Mouse (Mus musculus) liver, postnatal 0 days (tissue): ENCODE measurements around the gene Dzip1. TPM values are rescaled to one million over a fixed set of nuclear protein-coding genes. Genes with fewer than 3 reads are reported as not detected.

ENCODE experiments used
- ATAC-seq: fragments of 200-750 bp; cut with Nextera tagmentation; 2 replicates; pipeline ENCODE4 v1.8.0; 2017; ENCODE audit warnings: mild to moderate bottlenecking, moderate library complexity
- DNase-seq: peaks from one replicate; pipeline ENCODE4 v3.0.0-alpha.2; 2016
- H3K27ac ChIP-seq: fragments of 300-500 bp; sonication (generic); 2 replicates; pipeline ENCODE4 v1.5.1; 2014; ENCODE audit warnings: antibody characterized with exemption, moderate library complexity, mild to moderate bottlenecking, low read depth
- H3K27me3 ChIP-seq: fragments of 300-500 bp; sonication (generic); 2 replicates; pipeline ENCODE4 v1.6.1; 2014; ENCODE audit warnings: low read length, control low read depth, mixed read lengths; ENCODE audit not compliant: insufficient read depth
- H3K36me3 ChIP-seq: fragments of 300-500 bp; sonication (generic); replicated peaks from 2 replicates; pipeline ENCODE4 v1.6.1; 2014; ENCODE audit warnings: mild to moderate bottlenecking, control low read depth, low read length, moderate library complexity, mixed read lengths; ENCODE audit not compliant: insufficient read depth
- H3K4me1 ChIP-seq: fragments of 300-500 bp; sonication (generic); 2 replicates; pipeline ENCODE4 v1.6.1; 2014; ENCODE audit warnings: antibody characterized with exemption, mild to moderate bottlenecking, control low read depth; ENCODE audit not compliant: insufficient read depth
- H3K4me2 ChIP-seq: fragments of 300-500 bp; sonication (generic); 2 replicates; pipeline ENCODE4 v1.6.1; 2014; ENCODE audit warnings: low read depth, mild to moderate bottlenecking, low read length, moderate library complexity, mixed read lengths
- H3K4me3 ChIP-seq: fragments of 300-500 bp; sonication (generic); 2 replicates; pipeline ENCODE4 v1.5.1; 2014; ENCODE audit warnings: low read depth, low read length
- H3K9ac ChIP-seq: fragments of 300-500 bp; sonication (generic); replicated peaks from 2 replicates; pipeline ENCODE4 v1.6.1; 2014; ENCODE audit warnings: mild to moderate bottlenecking, moderate library complexity
- H3K9me3 ChIP-seq: fragments of 300-500 bp; sonication (generic); 2 replicates; pipeline ENCODE4 v1.6.1; 2016; ENCODE audit warnings: mild to moderate bottlenecking, control low read depth, low read length, mixed read lengths
- CTCF ChIP-seq: sonication (generic); IDR thresholded peaks from 2 replicates; pipeline ENCODE4 v1.5.1; 2016; ENCODE audit warnings: antibody characterized with exemption, low read depth
- EP300 ChIP-seq: IDR thresholded peaks from 2 replicates; pipeline ENCODE4 v1.6.1; 2016; ENCODE audit warnings: antibody characterized with exemption, low read depth, mild to moderate bottlenecking
- WGBS: fragments of 180-500 bp; shearing (Covaris S2); extraction: QIAGEN DNeasy Blood & Tissue Kit; methylation state at CpG from one replicate; pipeline ENCODE4 v1.1.7; 2014; ENCODE audit not compliant: insufficient replicate concordance; 5-methylcytosine and 5-hydroxymethylcytosine counted together
- polyA plus RNA-seq: library from polyadenylated mRNA; unstranded; fragments of >200 nt; fragmentation: Nextera tagmentation; extraction: Ambion mirVana; gene quantifications from 2 replicates; pipeline ENCODE4 v1.2.1, GENCODE M21; 2015

The Dzip1 gene
- polyA plus RNA-seq, 1 experiment from 2014 or later: 0.42 TPM

GRCm38 (mm10) chr14:118856563-118856962, 68.7 kb downstream of the Dzip1 start:
- TF ChIP-seq EP300 (no peak), CTCF (no peak)
- ATAC-seq (no peak), DNase-seq (no peak)
- H3K27ac ChIP-seq: no peak overlapping the region
- H3K4me1 ChIP-seq: peaks cover 10% of the 10 kb centered on the region
- 40% methylated on average over 6 of the region's 6 CpGs for WGBS
- H3K36me3 ChIP-seq: no peaks in the 10 kb centered on the region
- H3K4me2 ChIP-seq: no peak overlapping the region
- no peak overlapping the region for H3K4me3 ChIP-seq
- no peaks in the 10 kb centered on the region for H3K9me3 ChIP-seq
- peaks cover 18% of the 10 kb centered on the region for H3K27me3 ChIP-seq
- no peak overlapping the region for H3K9ac ChIP-seq

GRCm38 (mm10) chr14:118855141-118855800, 70.0 kb downstream of the Dzip1 start:
- peak; percentile 47; the same call in 1 of the 2 replicates for ATAC-seq
- 2% methylated on average over 28 of the region's 28 CpGs for WGBS
- DNase-seq: no peak
- peak overlapping the region; percentile 97 for H3K4me2 ChIP-seq
- H3K9ac ChIP-seq: peak overlapping the region; percentile 53
- H3K4me3 ChIP-seq: peak overlapping the region; percentile 57
- H3K27me3 ChIP-seq: peaks cover 18% of the 10 kb centered on the region
- H3K27ac ChIP-seq: no peak overlapping the region
- peaks cover 10% of the 10 kb centered on the region for H3K4me1 ChIP-seq
- H3K9me3 ChIP-seq: no peaks in the 10 kb centered on the region
- H3K36me3 ChIP-seq: no peaks in the 10 kb centered on the region
- TF ChIP-seq EP300 (no peak), CTCF (peak; percentile 20; the same call in 1 of the 2 replicates)

GRCm38 (mm10) chr14:118854371-118855114, 70.7 kb downstream of the Dzip1 start:
- Histone ChIP-seq H3K27me3 (peaks cover 18% of the 10 kb centered on the region), H3K27ac (no peak overlapping the region), H3K4me2 (peak overlapping the region; percentile 97), H3K9ac (peak overlapping the region; percentile 53), H3K4me1 (peaks cover 10% of the 10 kb centered on the region), H3K9me3 (no peaks in the 10 kb centered on the region), H3K36me3 (no peaks in the 10 kb centered on the region), H3K4me3 (peak overlapping the region; percentile 57)
- TF ChIP-seq CTCF: no peak
- no peak for TF ChIP-seq EP300
- 3% methylated on average over 48 of the region's 48 CpGs for WGBS
- DNase-seq (peak; percentile 53), ATAC-seq (peak; percentile 62)

- no peak for DNase-seq
- H3K4me3 ChIP-seq: no peak overlapping the region
Measured at GRCm38 (mm10) chr14:118851496-118852107, 73.7 kb downstream of the Dzip1 start.

GRCm38 (mm10) chr14:118850696-118851035, 74.6 kb downstream of the Dzip1 start:
- Histone ChIP-seq H3K27ac (no peak overlapping the region), H3K4me1 (peaks cover 14% of the 10 kb centered on the region), H3K9ac (no peak overlapping the region), H3K4me3 (no peak overlapping the region), H3K27me3 (peaks cover 17% of the 10 kb centered on the region), H3K36me3 (no peaks in the 10 kb centered on the region), H3K9me3 (no peaks in the 10 kb centered on the region), H3K4me2 (no peak overlapping the region)
- DNase-seq: no peak
- 60% methylated on average over 4 of the region's 4 CpGs for WGBS
- TF ChIP-seq EP300: no peak
- TF ChIP-seq CTCF: no peak
- ATAC-seq: no peak

More at GRCm38 (mm10) chr14:118851496-118852107, 73.7 kb downstream of the Dzip1 start:
- peaks cover 14% of the 10 kb centered on the region for H3K4me1 ChIP-seq
- peaks cover 18% of the 10 kb centered on the region for H3K27me3 ChIP-seq
- TF ChIP-seq CTCF (no peak), EP300 (no peak)
- no peak for ATAC-seq
- no peaks in the 10 kb centered on the region for H3K9me3 ChIP-seq
- H3K9ac ChIP-seq: no peak overlapping the region
- WGBS: 52% methylated on average over 6 of the region's 6 CpGs
- no peak overlapping the region for H3K27ac ChIP-seq
- no peak overlapping the region for H3K4me2 ChIP-seq
- no peaks in the 10 kb centered on the region for H3K36me3 ChIP-seq

GRCm38 (mm10) chr14:118850011-118850695, 75.1 kb downstream of the Dzip1 start:
- WGBS: 58% methylated on average over 11 of the region's 11 CpGs
- H3K9ac ChIP-seq: no peak overlapping the region
- H3K9me3 ChIP-seq: no peaks in the 10 kb centered on the region
- H3K4me1 ChIP-seq: peaks cover 10% of the 10 kb centered on the region
- no peaks in the 10 kb centered on the region for H3K36me3 ChIP-seq
- DNase-seq (no peak), ATAC-seq (no peak)
- no peak overlapping the region for H3K4me3 ChIP-seq
- TF ChIP-seq CTCF (no peak), EP300 (no peak)
- peaks cover 13% of the 10 kb centered on the region for H3K27me3 ChIP-seq
- H3K27ac ChIP-seq: no peak overlapping the region
- no peak overlapping the region for H3K4me2 ChIP-seq
